Mouse (Mus musculus): Measurements from ENCODE around the gene Arhgdig.

DNA sequence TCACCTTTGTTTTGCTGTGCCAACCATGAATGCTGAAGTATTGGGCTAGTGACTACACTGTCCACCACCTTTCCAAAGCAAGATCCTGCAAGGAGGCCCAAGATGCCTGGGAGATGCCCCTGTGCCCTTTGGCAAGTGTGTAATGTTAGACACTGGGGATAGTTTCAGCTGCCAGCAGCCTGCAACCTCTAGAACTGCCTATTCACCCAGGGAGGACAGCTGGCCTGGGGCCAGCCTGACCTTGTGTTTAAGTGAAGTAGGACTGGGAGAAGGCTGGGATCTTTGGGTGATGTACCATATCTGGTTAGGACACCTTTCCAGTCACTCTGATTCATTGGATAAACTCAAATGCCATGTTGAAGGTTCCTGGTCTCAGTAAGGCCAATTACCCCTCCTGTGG lies 5.6 kb downstream of the Arhgdig start:
- no peak for TF ChIP-seq ZNF384 (IDR thresholded peaks at IDR 0.05; ENCODE audit: low read depth, low read length)
- TF ChIP-seq HCFC1 (IDR thresholded peaks at IDR 0.05; ENCODE audit: borderline replicate concordance, insufficient read depth, low read length) = no peak
- TF ChIP-seq MAFK (IDR thresholded peaks at IDR 0.05; ENCODE audit: insufficient read depth, low read depth, low read length) = no peak

Data from ES-E14 (cell line).